Mouse (Mus musculus): ENCODE measurements around the gene Gm3854. TPM values are rescaled to one million over a fixed set of nuclear protein-coding genes. Genes with fewer than 3 reads are reported as not detected.
A peak's percentile ranks its signal among the peaks of the same experiment; 100 is the strongest.

The Gm3854 gene
- polyA plus RNA-seq, 1 experiment from 2014 or later: 3.9 TPM

DNA sequence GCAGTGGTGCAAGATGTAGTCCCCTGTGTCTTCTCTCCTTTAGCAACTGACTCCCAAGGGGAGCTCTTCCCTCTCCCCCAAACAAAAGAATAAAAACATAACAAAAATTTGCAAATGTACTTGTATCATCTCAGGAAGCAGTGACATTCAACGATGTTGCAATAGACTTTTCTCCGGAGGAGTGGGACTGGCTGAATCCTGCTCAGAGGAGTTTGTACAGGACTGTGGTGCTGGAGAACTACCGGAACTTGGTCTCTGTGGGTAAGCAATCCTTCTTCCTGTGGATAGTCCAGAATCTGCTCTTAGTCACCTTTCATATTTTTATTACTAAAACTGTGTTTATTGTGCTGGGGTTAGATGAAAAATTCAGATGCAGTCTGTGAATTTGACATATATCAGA lies 29.4 kb downstream of the Gm3854 start:
- no peaks in the 10 kb centered on the region for H3K27me3 ChIP-seq (ENCODE audit: control insufficient read depth, insufficient read depth, low read length)
- H3K4me2 ChIP-seq (ENCODE audit: low read depth, low read length, severe bottlenecking): no peak overlapping the region
- no peak overlapping the region for H3K9ac ChIP-seq (ENCODE audit: low read length)
- H3K36me3 ChIP-seq (ENCODE audit: control insufficient read depth, insufficient read depth, low read length): no peaks in the 10 kb centered on the region
- no peaks in the 10 kb centered on the region for H3K4me1 ChIP-seq (replicated peaks; ENCODE audit: control insufficient read depth, insufficient read depth, low read length)
- DNase-seq (ENCODE audit: low spot score) (no peak), ATAC-seq (replicated peaks; ENCODE audit: low FRiP score) (no peak)
- no peak overlapping the region for H3K4me3 ChIP-seq (ENCODE audit: low read depth, low read length)
- no peaks in the 10 kb centered on the region for H3K9me3 ChIP-seq (ENCODE audit: control insufficient read depth, low read length)
- H3K27ac ChIP-seq (ENCODE audit: low read depth, low read length): no peak overlapping the region
- WGBS: 94% methylated on average over 3 of the region's 3 CpGs

- Histone ChIP-seq H3K9me3 (ENCODE audit: control insufficient read depth, low read length) (no peaks in the 10 kb centered on the region), H3K4me1 (replicated peaks; ENCODE audit: control insufficient read depth, insufficient read depth, low read length) (no peaks in the 10 kb centered on the region; the same call in 1 of the 2 replicates), H3K4me3 (ENCODE audit: low read depth, low read length) (no peak overlapping the region), H3K27me3 (ENCODE audit: control insufficient read depth, insufficient read depth, low read length) (no peaks in the 10 kb centered on the region), H3K9ac (ENCODE audit: low read length) (no peak overlapping the region), H3K36me3 (ENCODE audit: control insufficient read depth, insufficient read depth, low read length) (no peaks in the 10 kb centered on the region), H3K27ac (ENCODE audit: low read depth, low read length) (no peak overlapping the region), H3K4me2 (ENCODE audit: low read depth, low read length, severe bottlenecking) (no peak overlapping the region)
- ATAC-seq (replicated peaks; ENCODE audit: low FRiP score) (no peak), DNase-seq (ENCODE audit: low spot score) (no peak)
- WGBS: 90% methylated on average over 8 of the region's 8 CpGs
These were observed 34.9 kb downstream of the Gm3854 start for GRCm38 (mm10) chr7:6378441-6378840.

- H3K9ac ChIP-seq (ENCODE audit: low read length): no peak overlapping the region
- WGBS: 77% methylated on average over 2 of the region's 2 CpGs
- H3K36me3 ChIP-seq (ENCODE audit: control insufficient read depth, insufficient read depth, low read length): no peaks in the 10 kb centered on the region
- no peak overlapping the region for H3K27ac ChIP-seq (ENCODE audit: low read depth, low read length)
- no peak overlapping the region for H3K4me3 ChIP-seq (ENCODE audit: low read depth, low read length)
- ATAC-seq (replicated peaks; ENCODE audit: low FRiP score) (no peak), DNase-seq (ENCODE audit: low spot score) (no peak)
- H3K9me3 ChIP-seq (ENCODE audit: control insufficient read depth, low read length): no peaks in the 10 kb centered on the region
- no peaks in the 10 kb centered on the region; the same call in 1 of the 2 replicates for H3K4me1 ChIP-seq (replicated peaks; ENCODE audit: control insufficient read depth, insufficient read depth, low read length)
- H3K27me3 ChIP-seq (ENCODE audit: control insufficient read depth, insufficient read depth, low read length): no peaks in the 10 kb centered on the region
- no peak overlapping the region for H3K4me2 ChIP-seq (ENCODE audit: low read depth, low read length, severe bottlenecking)
These were observed 37.9 kb downstream of the Gm3854 start for GRCm38 (mm10) chr7:6381431-6381830.

DNA sequence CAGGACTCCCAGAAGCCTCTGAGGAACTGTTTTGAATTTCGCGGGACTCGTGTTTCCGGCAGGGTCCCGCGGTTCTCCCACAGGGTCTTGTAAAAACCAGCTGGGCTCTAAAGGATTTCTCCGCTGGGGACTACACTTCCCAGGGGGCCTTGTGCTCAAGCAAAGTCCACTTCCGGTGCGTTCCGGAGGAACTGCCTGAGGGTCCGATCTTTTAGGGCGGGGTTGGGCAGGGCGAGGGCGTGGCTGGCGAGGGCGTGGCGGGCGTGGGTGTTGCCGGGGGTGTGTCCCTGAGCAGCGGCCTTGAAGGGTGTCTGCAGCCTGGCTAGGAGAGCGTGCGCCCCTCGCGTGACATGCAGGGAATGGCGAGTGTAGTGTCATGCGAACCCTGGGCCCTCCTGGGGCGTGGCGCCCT lies 39.5 kb downstream of the Gm3854 start, which contains the start of gene Zfp28:
Gene Zfp28 (plus strand): TSS at position 252 of the 412 bp plus-strand sequence.
- WGBS: 0% methylated on average over 28 of the region's 28 CpGs

DNA sequence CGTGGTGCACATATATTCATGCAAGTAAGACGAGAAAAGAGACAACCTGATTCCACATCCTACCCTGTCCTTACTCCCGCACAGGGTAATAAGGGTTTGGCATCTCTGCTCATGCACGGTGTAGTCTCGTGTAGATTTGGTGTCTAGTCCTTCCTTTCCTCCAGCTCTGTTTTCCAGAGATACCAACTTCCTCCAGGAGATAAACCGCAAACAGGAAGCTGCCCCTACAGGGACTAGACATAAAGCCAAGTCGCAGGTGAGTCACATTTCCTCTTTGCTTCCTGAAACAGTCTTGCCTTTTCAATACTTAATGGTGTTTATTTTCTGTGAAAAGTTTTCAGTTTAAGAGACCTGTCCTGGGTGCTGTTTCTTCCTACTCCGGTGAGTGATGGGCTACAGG lies 40.5 kb downstream of the Gm3854 start:
- WGBS: 79% methylated on average over 8 of the region's 8 CpGs
- no peaks in the 10 kb centered on the region for H3K9me3 ChIP-seq (ENCODE audit: control insufficient read depth, low read length)

More for the DNA sequence above, 39.5 kb downstream of the Gm3854 start, which contains the start of gene Zfp28:
- Histone ChIP-seq H3K4me2 (ENCODE audit: low read depth, low read length, severe bottlenecking) (peak within 1 kb of the TSS; percentile 69), H3K9ac (ENCODE audit: low read length) (peak within 1 kb of the TSS; percentile 67), H3K4me3 (ENCODE audit: low read depth, low read length) (peak within 1 kb of the TSS; percentile 53), H3K9me3 (ENCODE audit: control insufficient read depth, low read length) (no peaks in the 10 kb centered on the region), H3K36me3 (ENCODE audit: control insufficient read depth, insufficient read depth, low read length) (no peaks in the 10 kb centered on the region), H3K27ac (ENCODE audit: low read depth, low read length) (no peak within 1 kb of the TSS), H3K27me3 (ENCODE audit: control insufficient read depth, insufficient read depth, low read length) (no peaks in the 10 kb centered on the region), H3K4me1 (replicated peaks; ENCODE audit: control insufficient read depth, insufficient read depth, low read length) (no peaks in the 10 kb centered on the region; the same call in 1 of the 2 replicates)
- DNase-seq (ENCODE audit: low spot score): peak; percentile 98
- peak; percentile 96 for ATAC-seq (replicated peaks; ENCODE audit: low FRiP score)

GRCm38 (mm10) chr7:6386995-6387394 lies 43.4 kb downstream of the Gm3854 start:
- 95% methylated on average over 8 of the region's 8 CpGs for WGBS

More for the DNA sequence above, 40.5 kb downstream of the Gm3854 start:
- Histone ChIP-seq H3K4me1 (replicated peaks; ENCODE audit: control insufficient read depth, insufficient read depth, low read length) (no peaks in the 10 kb centered on the region; the same call in 1 of the 2 replicates), H3K27ac (ENCODE audit: low read depth, low read length) (no peak overlapping the region), H3K4me3 (ENCODE audit: low read depth, low read length) (peak overlapping the region; percentile 53; the same call in 1 of the 2 replicates), H3K9ac (ENCODE audit: low read length) (no peak overlapping the region; the same call in 1 of the 2 replicates), H3K36me3 (ENCODE audit: control insufficient read depth, insufficient read depth, low read length) (no peaks in the 10 kb centered on the region), H3K4me2 (ENCODE audit: low read depth, low read length, severe bottlenecking) (peak overlapping the region; percentile 69), H3K27me3 (ENCODE audit: control insufficient read depth, insufficient read depth, low read length) (no peaks in the 10 kb centered on the region)
- DNase-seq (ENCODE audit: low spot score): no peak
- ATAC-seq (replicated peaks; ENCODE audit: low FRiP score): no peak; the same call in 1 of the 2 replicates

GRCm38 (mm10) chr7:6388971-6389370 lies 45.4 kb downstream of the Gm3854 start:
- WGBS: 87% methylated on average over 5 of the region's 5 CpGs
- Histone ChIP-seq H3K4me3 (ENCODE audit: low read depth, low read length) (no peak overlapping the region), H3K9ac (ENCODE audit: low read length) (no peak overlapping the region), H3K27me3 (ENCODE audit: control insufficient read depth, insufficient read depth, low read length) (no peaks in the 10 kb centered on the region), H3K4me2 (ENCODE audit: low read depth, low read length, severe bottlenecking) (no peak overlapping the region), H3K9me3 (ENCODE audit: control insufficient read depth, low read length) (no peaks in the 10 kb centered on the region), H3K27ac (ENCODE audit: low read depth, low read length) (no peak overlapping the region), H3K36me3 (ENCODE audit: control insufficient read depth, insufficient read depth, low read length) (no peaks in the 10 kb centered on the region; the same call in 1 of the 2 replicates), H3K4me1 (replicated peaks; ENCODE audit: control insufficient read depth, insufficient read depth, low read length) (no peaks in the 10 kb centered on the region)
- DNase-seq (ENCODE audit: low spot score): no peak
- ATAC-seq (replicated peaks; ENCODE audit: low FRiP score): no peak

More at GRCm38 (mm10) chr7:6386995-6387394, 43.4 kb downstream of the Gm3854 start:
- H3K36me3 ChIP-seq (ENCODE audit: control insufficient read depth, insufficient read depth, low read length): no peaks in the 10 kb centered on the region; the same call in 1 of the 2 replicates
- DNase-seq (ENCODE audit: low spot score) (no peak), ATAC-seq (replicated peaks; ENCODE audit: low FRiP score) (no peak)
- H3K4me1 ChIP-seq (replicated peaks; ENCODE audit: control insufficient read depth, insufficient read depth, low read length): no peaks in the 10 kb centered on the region; the same call in 1 of the 2 replicates
- H3K4me2 ChIP-seq (ENCODE audit: low read depth, low read length, severe bottlenecking): no peak overlapping the region
- H3K27ac ChIP-seq (ENCODE audit: low read depth, low read length): no peak overlapping the region
- no peak overlapping the region for H3K9ac ChIP-seq (ENCODE audit: low read length)
- H3K9me3 ChIP-seq (ENCODE audit: control insufficient read depth, low read length): no peaks in the 10 kb centered on the region
- no peaks in the 10 kb centered on the region for H3K27me3 ChIP-seq (ENCODE audit: control insufficient read depth, insufficient read depth, low read length)
- no peak overlapping the region for H3K4me3 ChIP-seq (ENCODE audit: low read depth, low read length)

DNA sequence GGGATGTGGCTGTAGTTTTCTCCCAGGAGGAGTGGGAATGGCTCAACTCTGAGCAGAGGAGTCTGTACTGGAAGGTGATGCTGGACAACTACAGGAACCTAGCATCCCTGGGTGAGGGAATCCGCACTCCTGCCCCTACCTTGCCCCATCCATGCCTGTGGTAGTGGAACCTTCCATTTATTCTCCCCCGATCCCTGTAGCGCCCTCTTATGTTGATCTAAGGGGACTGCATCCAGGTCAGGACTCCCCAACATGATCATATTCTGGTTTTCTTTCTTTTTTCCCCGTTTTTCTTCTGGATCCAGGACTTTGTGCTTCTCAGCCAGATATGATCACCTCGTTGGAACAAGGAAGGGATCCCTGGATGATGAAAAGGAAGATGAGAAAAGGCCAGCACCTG lies 45.9 kb downstream of the Gm3854 start:
- ATAC-seq (replicated peaks; ENCODE audit: low FRiP score) (no peak), DNase-seq (ENCODE audit: low spot score) (no peak)
- Histone ChIP-seq H3K9me3 (ENCODE audit: control insufficient read depth, low read length) (no peaks in the 10 kb centered on the region), H3K27me3 (ENCODE audit: control insufficient read depth, insufficient read depth, low read length) (no peaks in the 10 kb centered on the region), H3K27ac (ENCODE audit: low read depth, low read length) (no peak overlapping the region), H3K4me3 (ENCODE audit: low read depth, low read length) (no peak overlapping the region), H3K36me3 (ENCODE audit: control insufficient read depth, insufficient read depth, low read length) (no peaks in the 10 kb centered on the region; the same call in 1 of the 2 replicates), H3K4me2 (ENCODE audit: low read depth, low read length, severe bottlenecking) (no peak overlapping the region), H3K9ac (ENCODE audit: low read length) (no peak overlapping the region), H3K4me1 (replicated peaks; ENCODE audit: control insufficient read depth, insufficient read depth, low read length) (no peaks in the 10 kb centered on the region)
- 64% methylated on average over 5 of the region's 5 CpGs for WGBS
